Mouse (Mus musculus) layer of hippocampus, adult 9-11 months (tissue): ENCODE measurements around the gene Dcxr.

Experiments used
- DNase-seq: peaks from one replicate; pipeline ENCODE4 v3.0.0; 2022

Gene Dcxr

DNA sequence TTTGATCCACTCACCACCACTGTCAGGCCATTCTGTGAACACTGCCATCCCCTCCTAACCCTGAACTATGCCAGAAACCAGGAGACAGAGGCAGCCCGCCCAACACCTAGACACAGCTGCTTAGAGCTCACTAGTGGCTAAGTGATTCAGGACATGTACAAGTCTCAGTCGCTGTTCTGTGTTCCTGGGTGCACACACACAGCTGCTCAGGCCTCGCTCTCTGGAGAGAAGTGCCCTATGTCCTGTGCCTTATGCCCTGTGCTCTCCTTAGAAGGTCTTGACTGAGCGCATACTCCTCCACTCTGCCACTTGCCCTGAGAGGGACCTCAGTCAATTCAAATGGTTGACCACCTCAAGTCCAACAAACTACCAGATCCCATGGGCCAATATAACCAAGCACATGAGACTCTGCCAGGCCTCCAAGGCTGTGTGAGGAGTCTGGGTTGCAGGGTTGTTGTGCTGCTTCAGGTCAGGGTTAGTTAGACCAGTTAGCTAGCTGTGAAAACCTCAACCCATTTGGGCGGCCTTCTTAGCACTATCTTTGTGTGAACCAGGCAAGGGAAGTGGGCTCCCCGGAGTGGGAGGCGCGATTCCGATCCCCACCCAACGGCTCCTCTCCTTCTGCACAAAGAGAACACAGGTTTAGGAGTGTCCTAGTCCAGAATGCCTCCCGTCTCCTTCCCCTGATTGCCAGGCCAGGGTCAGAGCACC is 1.6 kb upstream of the Dcxr start:
- no peak for DNase-seq

DNA sequence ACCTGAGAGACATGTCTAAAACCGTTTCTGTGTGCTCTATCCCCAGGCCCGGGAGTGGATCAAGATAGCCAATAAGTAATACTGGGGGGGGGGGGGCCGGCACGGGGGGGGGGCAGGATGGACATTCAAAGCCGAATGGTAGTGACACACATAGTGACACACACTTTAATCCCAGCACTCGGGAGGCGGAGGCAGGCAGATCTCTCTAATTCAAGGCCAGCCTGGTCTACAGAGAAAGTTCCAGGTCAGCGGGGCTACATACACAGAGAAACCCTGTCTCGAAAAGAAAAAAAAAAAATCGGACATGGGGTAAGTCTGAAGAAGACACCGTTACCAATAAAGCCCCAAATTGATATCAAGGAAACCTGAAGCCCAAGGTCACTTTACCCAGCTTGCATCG is 483 bp upstream of the Dcxr start:
- DNase-seq: no peak

DNA sequence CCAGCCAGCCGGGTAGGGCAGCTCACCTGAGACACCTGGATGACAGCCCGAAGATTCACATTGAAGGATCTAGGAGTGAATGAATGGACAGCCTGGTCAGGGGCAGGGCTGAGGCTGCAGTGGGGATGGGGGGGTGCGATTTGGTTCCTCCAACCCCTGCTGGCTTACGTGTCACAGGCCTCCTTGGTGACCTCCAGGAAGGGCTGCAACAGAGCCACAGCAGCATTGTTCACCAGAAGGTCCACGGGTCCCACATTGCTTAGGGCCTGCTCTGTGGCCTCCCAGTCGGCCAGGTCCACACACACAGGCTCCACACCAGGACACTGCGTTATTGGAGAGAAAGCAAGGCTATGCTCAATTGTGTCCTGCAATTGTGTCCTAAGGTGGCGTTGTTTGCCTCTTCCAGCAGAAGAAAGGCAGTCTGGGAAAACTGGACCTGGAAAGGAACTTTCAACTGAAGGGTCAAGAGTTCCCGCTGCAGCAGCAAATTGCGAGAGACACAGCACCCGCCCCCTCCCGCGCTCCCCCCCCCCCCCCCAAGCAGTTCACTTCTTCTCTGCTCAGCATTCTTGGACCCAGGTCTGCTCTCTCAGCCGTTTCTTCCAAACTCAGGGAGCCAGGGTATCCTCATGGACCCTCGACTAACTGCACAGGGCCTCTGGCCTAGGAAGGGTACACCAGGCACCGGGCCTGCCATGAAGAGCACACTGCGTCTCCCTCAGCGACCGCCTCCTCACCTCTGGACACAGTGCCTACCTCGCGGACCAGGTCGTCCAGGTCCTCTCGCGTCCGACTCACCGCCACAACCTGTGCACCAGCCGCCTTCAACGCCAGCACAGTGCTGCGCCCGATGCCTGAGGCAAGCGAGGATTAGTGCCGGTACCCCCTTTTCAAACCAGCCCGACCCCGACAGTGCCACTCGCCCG is 575 bp downstream of the Dcxr start:
- DNase-seq: no peak

DNA sequence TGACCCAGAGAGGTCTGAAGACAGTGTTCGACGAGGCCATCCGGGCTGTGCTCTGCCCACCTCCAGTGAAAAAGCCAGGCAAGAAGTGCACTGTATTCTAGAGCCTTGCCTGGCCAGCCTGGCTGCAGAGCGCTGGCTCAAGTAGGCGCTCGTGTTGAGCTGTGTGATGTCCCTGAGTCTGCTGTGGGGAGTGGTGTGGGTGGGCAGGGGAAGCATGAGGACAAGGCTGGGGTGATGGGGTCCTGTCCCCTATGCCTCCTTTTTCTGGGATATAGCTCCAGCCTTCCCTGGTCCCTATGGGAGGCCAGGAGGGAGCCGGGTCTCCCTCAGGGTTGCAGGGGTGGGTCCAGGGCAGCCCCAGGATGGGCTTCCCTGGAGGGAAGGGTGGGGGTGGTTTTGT is 3.6 kb downstream of the Dcxr start:
- no peak for DNase-seq

DNA sequence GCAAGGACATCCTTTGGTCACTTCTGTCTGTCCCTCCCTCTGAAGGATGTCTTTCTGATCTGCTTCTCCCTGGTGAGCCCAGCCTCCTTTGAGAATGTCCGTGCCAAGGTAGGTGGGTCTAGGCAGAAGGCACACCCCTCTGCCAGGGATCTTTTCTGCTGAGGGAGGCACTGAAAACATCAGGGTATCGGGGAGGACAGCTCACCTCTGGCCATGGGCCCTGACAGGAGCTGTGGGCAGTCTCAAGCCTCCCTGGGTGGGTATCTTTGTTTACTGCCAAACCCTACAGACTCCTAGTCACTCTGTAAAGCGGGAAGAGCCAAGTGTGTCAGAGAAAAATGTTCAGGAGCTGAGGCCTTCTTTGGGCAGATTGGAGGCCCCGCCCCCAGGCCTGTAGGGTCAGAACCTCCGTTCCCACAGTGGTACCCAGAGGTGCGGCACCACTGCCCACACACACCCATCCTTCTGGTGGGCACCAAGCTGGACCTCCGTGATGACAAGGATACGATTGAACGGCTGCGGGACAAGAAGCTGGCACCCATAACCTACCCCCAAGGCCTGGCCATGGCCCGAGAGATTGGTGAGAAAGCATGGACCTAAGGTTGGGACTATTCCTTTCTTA is 4.2 kb downstream of the Dcxr start:
- no peak for DNase-seq

DNA sequence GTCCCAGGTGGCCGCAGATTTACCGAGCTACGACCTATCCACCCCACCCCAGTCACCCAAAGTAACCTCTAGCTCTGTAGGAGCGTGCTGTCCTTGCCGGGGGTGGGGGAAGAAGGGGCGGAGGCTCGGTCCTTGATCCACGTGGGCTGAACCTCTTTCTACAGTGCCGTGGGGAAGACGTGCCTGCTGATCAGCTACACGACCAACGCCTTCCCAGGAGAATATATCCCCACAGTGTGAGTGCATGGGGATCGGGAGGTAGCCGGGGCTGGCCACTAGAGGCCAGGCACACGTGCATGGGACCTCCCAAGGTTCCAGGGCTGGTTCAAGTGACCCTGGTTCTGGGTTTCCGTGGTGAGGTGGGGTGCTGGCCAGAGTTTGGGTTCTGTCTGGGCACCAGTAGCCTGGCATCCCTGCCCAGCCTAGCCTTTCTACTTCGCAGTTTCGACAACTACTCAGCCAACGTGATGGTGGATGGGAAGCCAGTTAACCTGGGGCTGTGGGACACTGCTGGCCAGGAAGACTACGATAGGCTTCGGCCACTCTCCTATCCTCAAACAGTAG is 4.9 kb downstream of the Dcxr start:
- DNase-seq: no peak

DNA sequence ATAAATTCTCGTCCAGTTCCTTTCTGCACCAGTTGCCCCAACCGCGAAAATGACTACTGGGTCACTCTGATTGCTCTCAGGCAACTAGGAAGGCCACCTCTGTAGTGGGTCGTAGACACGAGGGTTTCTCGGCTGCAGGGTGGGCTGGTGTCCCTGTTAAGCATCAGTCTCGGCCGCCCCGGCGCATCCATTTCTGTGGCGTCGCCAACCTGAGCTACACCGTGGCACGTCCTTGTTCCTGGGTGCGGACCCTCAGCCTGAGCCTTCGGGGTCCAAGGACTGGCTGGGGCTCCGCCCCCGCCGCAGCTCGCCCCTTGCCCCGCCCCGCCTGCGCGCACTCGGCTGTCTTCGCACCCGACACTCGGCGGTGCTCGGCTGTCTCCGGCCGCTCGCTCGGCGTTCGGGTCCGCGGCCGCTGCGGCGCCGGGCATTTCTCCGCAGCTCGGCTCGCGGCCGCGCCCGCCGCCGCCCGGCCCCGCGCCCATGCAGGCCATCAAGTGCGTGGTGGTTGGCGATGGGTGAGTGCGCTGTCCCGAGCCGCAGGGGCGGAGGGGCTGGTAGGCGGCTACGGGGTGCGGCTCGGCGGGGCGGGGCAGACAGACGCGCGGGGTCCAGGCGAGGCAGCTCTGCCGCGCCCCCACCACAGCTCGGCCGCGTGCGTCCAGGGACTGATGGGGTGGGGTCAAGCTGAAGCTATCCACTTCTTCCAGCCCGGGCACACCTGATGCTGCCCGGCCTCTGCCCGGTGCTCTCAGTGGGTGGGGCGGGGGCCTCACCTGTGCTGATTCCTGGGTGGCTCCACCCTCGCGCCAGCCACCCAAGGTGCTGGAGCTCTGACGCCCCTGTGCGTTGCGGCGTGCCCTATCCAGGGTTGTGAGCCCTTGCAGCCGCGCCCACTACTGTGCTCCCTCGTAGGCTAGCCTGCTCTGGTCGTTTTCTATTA is 5.7 kb downstream of the Dcxr start, which contains the start of gene Rac3:
Gene Rac3, plus strand, starts transcription at position 347 of the 943 bp plus-strand sequence.
- DNase-seq: no peak

DNA sequence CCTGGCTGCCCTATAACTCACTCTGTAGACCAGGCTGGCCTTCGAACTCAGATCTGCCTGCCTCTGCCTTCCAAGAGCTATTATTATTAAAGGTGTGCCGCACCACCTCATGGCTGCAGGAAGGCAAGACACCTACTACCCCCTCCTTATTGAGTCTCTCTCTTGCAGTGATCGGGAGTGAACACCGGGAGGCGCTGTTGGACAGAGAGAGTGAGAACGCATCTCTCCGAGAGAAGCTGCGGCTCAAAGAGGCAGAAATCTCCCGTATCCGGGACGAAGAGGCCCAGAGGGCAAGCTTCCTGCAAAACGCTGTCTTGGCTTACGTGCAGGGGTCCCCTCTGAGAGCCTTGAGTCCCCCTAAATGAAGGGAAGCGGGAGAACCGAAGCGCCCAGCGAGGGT is 6.6 kb downstream of the Dcxr start:
- peak; percentile 82 for DNase-seq

DNA sequence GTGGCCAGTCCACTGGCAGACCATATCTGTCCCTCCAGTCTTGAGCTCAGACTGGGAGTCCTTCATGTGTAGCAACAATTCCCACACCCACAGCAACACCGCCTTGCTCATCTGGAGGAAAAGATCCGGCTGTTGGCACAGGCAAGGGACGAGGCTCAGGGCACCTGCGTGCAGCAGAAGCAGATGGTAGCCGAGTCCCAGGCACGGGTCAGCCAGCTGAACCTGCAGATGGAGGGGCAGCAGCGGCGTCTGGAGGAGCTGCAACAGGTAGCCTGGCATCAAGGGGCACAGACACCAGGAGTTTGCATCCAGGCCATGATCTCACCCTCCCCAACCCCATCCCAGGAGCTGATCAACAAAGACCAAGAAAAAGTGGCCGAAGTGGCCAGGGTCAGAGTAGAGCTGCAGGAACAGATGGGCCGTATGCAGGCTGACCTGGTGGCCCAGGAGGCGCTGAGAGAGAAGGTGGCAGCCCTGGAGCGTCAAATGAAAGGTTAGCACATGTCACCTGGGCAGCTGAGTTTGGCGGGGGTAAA is 7.2 kb downstream of the Dcxr start:
- DNase-seq: no peak

DNA sequence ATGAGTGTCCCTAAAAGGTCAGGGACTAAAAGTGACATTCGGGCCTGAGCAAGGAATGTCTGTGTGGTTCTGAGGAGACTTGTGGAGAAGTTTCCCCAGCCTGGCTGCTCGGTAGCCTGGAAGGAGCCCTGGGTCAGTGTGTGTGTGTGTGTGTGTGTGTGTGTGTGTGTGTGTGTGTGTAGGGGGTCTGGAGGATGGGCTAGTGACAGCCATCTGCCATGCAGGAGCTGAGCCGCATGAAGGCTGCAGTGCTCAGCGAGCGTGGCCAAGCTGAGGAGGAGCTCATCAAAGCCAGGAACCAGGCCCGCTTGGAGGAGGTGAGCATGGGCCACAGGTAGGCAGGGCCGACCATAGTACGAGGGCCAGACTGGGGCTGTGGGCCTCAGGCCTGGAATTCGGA is 7.8 kb downstream of the Dcxr start:
- DNase-seq: no peak

DNA sequence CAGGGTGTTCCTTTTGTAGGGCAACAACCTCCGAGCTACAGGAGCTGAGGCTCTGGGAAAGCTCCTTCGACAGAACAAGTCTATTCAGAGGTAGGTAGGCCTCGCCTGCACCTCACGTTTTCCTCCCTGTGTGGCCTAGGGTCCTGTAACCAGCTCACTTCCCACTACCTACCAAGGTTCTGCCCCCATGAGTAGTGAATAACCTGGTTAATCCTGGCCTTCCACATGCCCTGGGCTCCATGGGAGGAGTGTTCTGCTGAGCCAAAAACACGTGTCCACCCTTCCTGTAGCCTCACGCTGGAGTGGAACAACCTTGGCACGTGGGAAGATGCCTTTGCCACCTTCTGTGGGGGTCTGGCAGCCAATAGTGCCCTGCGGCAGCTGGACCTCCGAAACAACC is 11.9 kb downstream of the Dcxr start:
- DNase-seq: no peak

DNA sequence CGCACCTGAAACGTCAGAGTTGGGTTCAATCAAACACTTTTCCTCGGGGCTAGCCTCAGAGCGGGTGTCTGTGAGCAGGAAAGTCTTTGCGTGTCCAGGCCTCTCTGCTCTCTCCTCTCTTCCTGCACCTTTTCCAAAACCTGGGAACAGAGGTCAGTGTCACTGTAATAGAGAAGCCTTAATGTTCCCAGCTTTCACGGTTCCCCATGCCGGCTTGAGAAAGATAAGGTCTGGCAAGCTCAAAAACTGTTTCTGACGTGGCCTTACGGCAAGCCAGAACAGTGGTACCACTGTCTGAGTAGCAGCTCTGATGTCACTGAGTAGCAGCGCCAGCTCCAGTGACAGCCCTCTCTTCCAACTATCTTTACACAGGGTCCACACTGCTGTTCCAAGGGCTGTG is 12.5 kb downstream of the Dcxr start:
- DNase-seq: no peak

DNA sequence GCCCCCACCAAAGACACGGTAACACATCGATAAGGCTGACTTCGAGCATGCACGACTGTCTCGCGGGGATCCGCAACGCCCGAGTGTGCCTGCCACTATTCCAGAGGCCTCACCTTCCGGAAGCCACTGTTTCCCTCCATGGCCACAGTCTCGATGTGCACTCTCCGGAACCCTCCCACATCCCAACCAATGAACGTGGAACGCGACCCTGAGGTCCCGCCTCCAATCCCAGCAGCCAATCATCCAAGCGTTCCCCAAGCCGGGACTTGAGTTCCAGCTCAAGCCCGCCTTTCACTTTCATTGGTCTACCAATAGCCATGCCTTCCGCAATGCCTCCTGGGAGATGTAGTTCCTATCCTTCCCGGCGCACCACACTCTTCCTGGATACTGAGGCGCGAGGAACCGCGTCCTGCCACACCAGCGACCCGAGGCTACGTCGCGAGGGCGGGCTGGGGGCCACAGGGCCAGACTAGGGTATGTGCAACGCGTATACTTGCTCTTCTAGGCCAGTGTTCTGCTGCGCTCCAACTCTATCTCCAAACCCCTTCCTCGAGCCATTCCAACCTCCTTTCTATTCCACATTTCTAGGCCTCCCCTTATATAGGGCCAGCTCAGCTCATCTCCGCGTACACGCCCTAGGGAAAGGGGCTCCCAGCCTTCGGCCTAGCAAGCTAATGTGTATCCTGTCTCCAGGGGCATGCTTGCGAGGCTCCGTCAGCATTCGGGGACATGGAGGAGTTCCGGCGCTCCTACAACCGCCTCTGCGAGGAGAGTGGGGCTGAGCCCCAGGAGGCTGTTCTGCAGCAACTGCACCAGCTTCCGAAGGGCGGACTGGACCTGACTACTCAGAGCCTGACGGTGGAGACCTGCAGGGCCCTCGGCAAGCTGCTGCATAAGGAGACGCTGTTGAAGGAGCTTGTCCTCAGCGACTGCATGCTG is 13.2 kb downstream of the Dcxr start, which contains the start of the genes Cenpx and Lrrc45:
Gene Cenpx, minus strand, starts transcription at position 159 of the 939 bp plus-strand sequence.
Gene Lrrc45, plus strand, starts transcription at position 346 of the 939 bp plus-strand sequence.
- DNase-seq: peak; percentile 98

DNA sequence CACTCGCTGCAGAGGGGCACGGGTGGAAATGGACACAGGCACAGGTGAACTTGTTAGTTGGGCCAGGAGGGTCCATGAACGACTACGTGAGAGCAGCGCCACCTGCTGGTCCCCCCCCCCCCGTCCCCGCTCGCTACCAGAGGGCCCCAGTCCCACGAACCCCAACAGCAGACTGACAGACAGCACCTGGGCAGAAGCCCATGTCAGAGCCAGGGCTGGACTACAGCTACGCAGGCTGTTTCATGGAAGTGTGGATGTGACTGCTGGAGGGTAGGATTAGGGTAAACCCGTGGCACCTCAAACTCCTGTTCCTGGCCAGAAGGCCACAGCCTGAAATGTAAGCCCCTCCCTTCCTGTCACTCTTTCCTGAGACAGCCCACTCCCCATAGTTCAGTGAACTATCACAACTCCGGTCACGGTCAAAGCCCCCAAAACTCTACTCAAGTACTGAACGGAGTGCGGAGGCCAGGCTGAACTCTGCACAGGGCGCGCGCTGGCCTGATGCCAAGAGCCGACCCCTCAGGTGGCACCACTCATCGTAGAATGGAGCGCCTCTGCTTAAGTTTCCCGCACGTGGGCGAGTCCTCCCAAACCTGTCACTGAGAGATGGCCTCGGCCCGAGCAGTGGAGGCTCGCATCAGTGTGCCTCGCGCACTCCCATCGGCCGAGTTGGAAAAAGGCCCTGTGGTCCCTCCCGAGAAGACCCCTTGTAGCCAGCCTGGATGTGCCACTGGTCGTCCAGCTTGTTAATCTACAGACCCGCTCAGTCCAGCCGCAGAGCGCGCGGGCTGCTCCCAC is 14.1 kb downstream of the Dcxr start:
- DNase-seq: no peak

DNA sequence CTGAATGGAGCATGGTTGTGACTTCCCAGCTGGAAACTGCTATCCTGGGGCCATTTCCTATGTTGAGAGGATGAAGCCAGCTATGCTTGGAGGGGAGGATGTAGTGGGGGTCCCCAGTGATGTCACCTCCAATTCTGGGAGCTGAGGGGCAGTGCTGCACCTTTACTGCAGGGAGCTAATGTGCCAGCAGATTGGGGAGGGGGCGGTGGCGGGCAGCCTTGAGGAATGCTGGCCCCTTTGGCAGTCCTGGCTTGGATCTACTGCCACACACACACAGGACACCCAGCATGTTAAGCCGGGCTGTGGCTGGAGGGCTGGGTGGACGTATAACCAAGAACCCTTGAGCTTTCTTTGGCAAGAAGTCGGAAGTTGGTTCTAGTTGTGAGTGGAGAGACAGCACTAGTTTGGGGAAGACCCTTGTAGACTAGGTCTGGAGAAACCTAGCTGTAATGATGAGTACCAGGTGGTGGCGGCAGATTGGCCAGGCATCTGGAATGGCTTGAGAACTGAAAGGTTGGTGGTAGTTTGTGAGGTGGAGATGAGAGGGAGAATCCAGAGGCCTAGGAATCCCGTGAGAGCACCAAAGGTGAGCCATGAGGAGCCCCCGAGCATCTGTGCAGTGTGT is 15.0 kb downstream of the Dcxr start:
- DNase-seq: no peak

DNA sequence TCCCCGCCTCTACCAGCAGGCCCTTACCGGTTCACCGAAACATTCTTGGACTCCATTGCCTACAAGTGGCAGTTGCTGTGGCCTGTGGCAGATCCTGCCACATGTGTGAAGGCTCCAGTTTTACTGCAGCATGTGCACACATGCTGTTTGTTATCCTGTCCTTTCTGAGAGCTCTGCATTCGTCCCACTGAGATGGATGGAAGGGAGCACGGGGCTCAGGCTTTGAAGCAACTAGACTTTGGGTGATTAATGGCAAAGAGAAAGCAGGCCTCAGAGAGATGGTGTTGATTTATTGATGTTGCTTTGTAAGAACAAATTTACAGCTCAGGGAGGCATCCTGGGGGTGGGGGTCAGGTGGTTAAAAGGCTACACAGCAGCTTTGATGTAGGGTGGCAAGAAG is 16.4 kb downstream of the Dcxr start:
- DNase-seq: no peak

DNA sequence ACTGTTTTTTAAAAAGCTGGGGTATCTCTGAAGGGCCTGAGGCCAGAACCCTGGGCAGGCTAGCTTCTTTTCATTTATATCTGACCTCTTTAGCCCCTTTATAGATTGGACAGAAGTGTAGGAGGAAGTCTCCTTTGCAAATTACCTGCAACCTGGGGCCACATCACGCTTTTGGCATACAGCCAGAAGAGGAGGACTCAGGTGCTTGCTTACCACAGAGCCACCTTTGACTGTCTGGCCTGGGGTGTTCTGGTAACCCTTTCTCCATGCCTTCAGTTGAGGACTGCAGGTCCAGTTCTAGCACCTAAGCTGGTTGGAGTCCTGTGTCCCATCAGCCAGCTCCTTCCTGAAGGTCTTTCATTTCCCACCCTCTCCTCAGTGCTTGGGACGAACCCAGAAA is 17.5 kb downstream of the Dcxr start:
- no peak for DNase-seq

DNA sequence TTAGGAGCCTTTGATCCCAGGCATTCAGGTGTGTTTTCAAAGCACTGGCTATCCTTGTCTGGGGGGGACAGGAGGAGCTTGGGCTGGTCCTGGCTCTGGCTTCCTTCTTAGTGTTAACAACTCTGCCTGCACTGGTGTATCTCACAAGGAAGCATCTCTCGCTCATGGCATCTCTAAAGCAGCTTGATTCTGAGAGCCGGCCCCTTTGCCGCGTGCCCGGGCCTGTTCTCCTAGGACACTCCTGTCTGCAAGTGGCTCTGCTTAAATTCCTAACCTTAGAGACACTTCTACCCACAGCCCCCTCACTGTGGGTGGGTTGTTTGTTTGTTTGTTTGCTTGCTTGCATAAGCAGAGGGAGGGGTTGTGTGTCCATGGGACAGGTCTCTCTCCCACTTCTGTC is 19.1 kb downstream of the Dcxr start:
- no peak for DNase-seq

DNA sequence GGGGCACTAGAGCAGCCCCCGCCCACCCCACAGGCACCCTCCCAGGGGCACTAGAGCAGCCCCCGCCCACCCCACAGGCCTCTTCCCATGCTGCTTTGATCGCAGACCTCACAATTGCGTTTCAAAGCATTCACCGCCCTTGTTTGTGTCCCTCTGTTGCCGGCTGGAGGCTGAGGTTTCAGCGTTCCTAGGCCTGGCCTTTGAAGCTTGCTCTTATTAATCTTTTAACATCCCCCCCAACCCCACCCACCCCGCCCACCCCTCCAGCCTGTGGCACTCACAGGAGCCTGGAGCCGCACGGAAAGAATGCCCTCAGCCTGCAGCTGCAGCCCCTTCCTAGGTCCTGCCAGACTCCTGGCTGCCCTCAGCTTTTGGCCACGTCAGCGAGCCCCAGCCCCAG is 19.9 kb downstream of the Dcxr start:
- no peak for DNase-seq
